Mouse (Mus musculus) hindbrain, embryonic 15.5 days (tissue): Measurements from ENCODE around the gene Topbp1. TPM values are rescaled to one million over a fixed set of nuclear protein-coding genes. Genes with fewer than 3 reads are reported as not detected.
A peak's percentile ranks its signal among the peaks of the same experiment; 100 is the strongest.
"Not testable (repeated sequence)": the region's sequence is repeated elsewhere in the genome, so short reads cannot be mapped to it uniquely, and the experiment has no call there.

ENCODE experiments used
- ATAC-seq: fragments of 200-750 bp; cut with Nextera tagmentation; 2 replicates; pipeline ENCODE4 v1.8.0; 2017; ENCODE audit warnings: low read depth, moderate number of reproducible peaks, moderate TSS enrichment; ENCODE audit not compliant: low FRiP score
- H3K27ac ChIP-seq: fragments of 300-500 bp; sonication (generic); replicated peaks from 2 replicates; pipeline ENCODE4 v1.5.1; 2015; ENCODE audit warnings: mild to moderate bottlenecking, inconsistent platforms
- H3K27me3 ChIP-seq: fragments of 300-500 bp; sonication (generic); 2 replicates; pipeline ENCODE4 v1.6.1; 2015; ENCODE audit warnings: control low read depth, inconsistent platforms
- H3K36me3 ChIP-seq: fragments of 300-500 bp; sonication (generic); 2 replicates; pipeline ENCODE4 v1.6.1; 2015; ENCODE audit warnings: control low read depth, inconsistent platforms
- H3K4me1 ChIP-seq: fragments of 300-500 bp; sonication (generic); replicated peaks from 2 replicates; pipeline ENCODE4 v1.6.1; 2015; ENCODE audit warnings: control low read depth, inconsistent platforms
- H3K4me2 ChIP-seq: fragments of 300-500 bp; sonication (generic); 2 replicates; pipeline ENCODE4 v1.6.1; 2015; ENCODE audit warnings: moderate library complexity, mild to moderate bottlenecking, inconsistent platforms
- H3K4me3 ChIP-seq: fragments of 300-500 bp; sonication (generic); 2 replicates; pipeline ENCODE4 v1.5.1; 2015; ENCODE audit warnings: mild to moderate bottlenecking, inconsistent platforms
- H3K9ac ChIP-seq: fragments of 300-500 bp; sonication (generic); 2 replicates; pipeline ENCODE4 v1.6.1; 2015; ENCODE audit warnings: inconsistent platforms
- H3K9me3 ChIP-seq: fragments of 300-500 bp; sonication (generic); 2 replicates; pipeline ENCODE4 v1.6.1; 2016; ENCODE audit warnings: control low read depth, inconsistent platforms
- WGBS: fragments of 180-500 bp; shearing (Covaris S2); methylation state at CpG from one replicate; pipeline ENCODE4 v1.1.7; 2015; 5-methylcytosine and 5-hydroxymethylcytosine counted together
- polyA plus RNA-seq: library from polyadenylated mRNA; unstranded; fragments of >200 nt; fragmentation: Nextera tagmentation; extraction: Ambion mirVana; gene quantifications from 2 replicates; pipeline ENCODE4 v1.2.1, GENCODE M21; 2015

The Topbp1 gene
- polyA plus RNA-seq, 1 experiment from 2014 or later = 19.7 TPM

- H3K9me3 ChIP-seq = no peaks in the 10 kb centered on the region
- no peaks in the 10 kb centered on the region for H3K27me3 ChIP-seq
- no peaks in the 10 kb centered on the region for H3K36me3 ChIP-seq
- ATAC-seq = no peak
- H3K4me2 ChIP-seq = no peak overlapping the region
- H3K27ac ChIP-seq = no peak overlapping the region
- H3K9ac ChIP-seq = no peak overlapping the region
- H3K4me3 ChIP-seq = no peak overlapping the region
- H3K4me1 ChIP-seq = peaks cover 22% of the 10 kb centered on the region
- WGBS = 83% methylated on average over 4 of the region's 4 CpGs
These were observed 2.8 kb upstream of the Topbp1 start for GRCm38 (mm10) chr9:103302239-103302638.

GRCm38 (mm10) chr9:103302666-103303065, 2.3 kb upstream of the Topbp1 start:
- Histone ChIP-seq H3K9ac (no peak overlapping the region), H3K4me3 (no peak overlapping the region), H3K9me3 (no peaks in the 10 kb centered on the region), H3K27me3 (no peaks in the 10 kb centered on the region), H3K4me1 (peaks cover 22% of the 10 kb centered on the region), H3K27ac (no peak overlapping the region), H3K4me2 (no peak overlapping the region), H3K36me3 (no peaks in the 10 kb centered on the region)
- ATAC-seq = peak; percentile 42; the same call in 1 of the 2 replicates
- WGBS = 53% methylated on average over 3 of the region's 3 CpGs

GRCm38 (mm10) chr9:103305332-103306041, 472 bp downstream of the Topbp1 start:
- Histone ChIP-seq H3K4me1 (peaks cover 22% of the 10 kb centered on the region), H3K9me3 (no peaks in the 10 kb centered on the region), H3K27me3 (no peaks in the 10 kb centered on the region), H3K36me3 (peaks cover 14% of the 10 kb centered on the region), H3K27ac (peak overlapping the region; percentile 90; the same call in 1 of the 2 replicates), H3K4me2 (peak overlapping the region; percentile 87), H3K4me3 (peak overlapping the region; percentile 85), H3K9ac (peak overlapping the region; percentile 60)
- under 1% methylated on average over 38 of the region's 40 CpGs for WGBS
- ATAC-seq = peak; percentile 72

GRCm38 (mm10) chr9:103309832-103310231, 4.8 kb downstream of the Topbp1 start:
- no peak for ATAC-seq
- H3K4me3 ChIP-seq = no peak overlapping the region
- WGBS = 89% methylated on average over 6 of the region's 6 CpGs
- no peak overlapping the region for H3K9ac ChIP-seq
- no peak overlapping the region for H3K4me2 ChIP-seq
- H3K27me3 ChIP-seq = no peaks in the 10 kb centered on the region
- no peaks in the 10 kb centered on the region for H3K9me3 ChIP-seq
- peaks cover 16% of the 10 kb centered on the region for H3K4me1 ChIP-seq
- no peak overlapping the region for H3K27ac ChIP-seq
- H3K36me3 ChIP-seq = peaks cover 31% of the 10 kb centered on the region

- Histone ChIP-seq H3K4me1 (no peaks in the 10 kb centered on the region), H3K9me3 (no peaks in the 10 kb centered on the region), H3K4me2 (no peak overlapping the region), H3K27me3 (no peaks in the 10 kb centered on the region), H3K27ac (no peak overlapping the region), H3K9ac (no peak overlapping the region), H3K36me3 (peaks cover 48% of the 10 kb centered on the region), H3K4me3 (no peak overlapping the region)
- 92% methylated on average over 1 of the region's 2 CpGs for WGBS
- no peak for ATAC-seq
These were observed 19.7 kb downstream of the Topbp1 start for GRCm38 (mm10) chr9:103324678-103325077.

GRCm38 (mm10) chr9:103326449-103326848, 21.4 kb downstream of the Topbp1 start:
- H3K4me2 ChIP-seq = no peak overlapping the region
- H3K9me3 ChIP-seq = no peaks in the 10 kb centered on the region
- H3K9ac ChIP-seq = no peak overlapping the region
- H3K4me1 ChIP-seq = no peaks in the 10 kb centered on the region
- 76% methylated on average over 9 of the region's 9 CpGs for WGBS
- no peaks in the 10 kb centered on the region for H3K27me3 ChIP-seq
- no peak overlapping the region for H3K4me3 ChIP-seq
- peaks cover 39% of the 10 kb centered on the region for H3K36me3 ChIP-seq
- no peak overlapping the region for H3K27ac ChIP-seq
- ATAC-seq = no peak

GRCm38 (mm10) chr9:103332663-103333062, 27.6 kb downstream of the Topbp1 start:
- no peaks in the 10 kb centered on the region for H3K4me1 ChIP-seq
- no peak for ATAC-seq
- H3K36me3 ChIP-seq = peaks cover 42% of the 10 kb centered on the region
- H3K4me3 ChIP-seq = no peak overlapping the region
- H3K9me3 ChIP-seq = no peaks in the 10 kb centered on the region
- H3K9ac ChIP-seq = no peak overlapping the region
- no peaks in the 10 kb centered on the region for H3K27me3 ChIP-seq
- no peak overlapping the region for H3K4me2 ChIP-seq
- 94% methylated on average over 6 of the region's 6 CpGs for WGBS
- no peak overlapping the region for H3K27ac ChIP-seq

- no peaks in the 10 kb centered on the region for H3K4me1 ChIP-seq
- H3K27me3 ChIP-seq = no peaks in the 10 kb centered on the region
- H3K9ac ChIP-seq = no peak overlapping the region
- no peak overlapping the region for H3K27ac ChIP-seq
- H3K4me3 ChIP-seq = no peak overlapping the region
- no peak for ATAC-seq
- H3K9me3 ChIP-seq = no peaks in the 10 kb centered on the region
- H3K36me3 ChIP-seq = peaks cover 53% of the 10 kb centered on the region
- H3K4me2 ChIP-seq = no peak overlapping the region
These were observed 31.9 kb downstream of the Topbp1 start for GRCm38 (mm10) chr9:103336912-103337311.

- no peak overlapping the region for H3K4me3 ChIP-seq
- no peak for ATAC-seq
- peaks cover 31% of the 10 kb centered on the region for H3K36me3 ChIP-seq
These were observed 42.0 kb downstream of the Topbp1 start for GRCm38 (mm10) chr9:103347045-103347444.

GRCm38 (mm10) chr9:103347996-103348490, 43.0 kb downstream of the Topbp1 start:
- 74% methylated on average over 1 of the region's 1 CpGs for WGBS
- Histone ChIP-seq H3K9ac (no peak overlapping the region), H3K27me3 (no peaks in the 10 kb centered on the region), H3K9me3 (no peaks in the 10 kb centered on the region), H3K4me3 (no peak overlapping the region), H3K36me3 (peaks cover 27% of the 10 kb centered on the region), H3K27ac (no peak overlapping the region), H3K4me1 (no peaks in the 10 kb centered on the region), H3K4me2 (no peak overlapping the region)
- ATAC-seq = no peak

More at GRCm38 (mm10) chr9:103347045-103347444, 42.0 kb downstream of the Topbp1 start:
- H3K27me3 ChIP-seq = no peaks in the 10 kb centered on the region
- H3K4me1 ChIP-seq = no peaks in the 10 kb centered on the region
- H3K27ac ChIP-seq = no peak overlapping the region
- no peak overlapping the region for H3K9ac ChIP-seq
- no peaks in the 10 kb centered on the region for H3K9me3 ChIP-seq
- no peak overlapping the region for H3K4me2 ChIP-seq
- 95% methylated on average over 4 of the region's 4 CpGs for WGBS

- Histone ChIP-seq H3K4me3 (no peak overlapping the region), H3K9ac (no peak overlapping the region), H3K36me3 (peaks cover 21% of the 10 kb centered on the region), H3K27ac (no peak overlapping the region), H3K27me3 (no peaks in the 10 kb centered on the region), H3K4me2 (no peak overlapping the region), H3K9me3 (no peaks in the 10 kb centered on the region), H3K4me1 (no peaks in the 10 kb centered on the region)
- no peak for ATAC-seq
These were observed 43.8 kb downstream of the Topbp1 start for GRCm38 (mm10) chr9:103348791-103349190.

GRCm38 (mm10) chr9:103353500-103354260, 48.7 kb downstream of the Topbp1 start:
- WGBS = 91% methylated on average over 7 of the region's 7 CpGs
- not testable (repeated sequence) for H3K27ac ChIP-seq, H3K27me3 ChIP-seq, H3K4me3 ChIP-seq, H3K9me3 ChIP-seq, H3K9ac ChIP-seq, H3K4me2 ChIP-seq, H3K4me1 ChIP-seq, ATAC-seq
- H3K36me3 ChIP-seq = peaks cover 23% of the 10 kb centered on the region
